Mouse (Mus musculus) forebrain, embryonic 14.5 days (tissue): ENCODE data around the gene Ifitm3. TPM values are rescaled to one million over a fixed set of nuclear protein-coding genes. Genes with fewer than 3 reads are reported as not detected.
"Not testable (repeated sequence)": the region's sequence is repeated elsewhere in the genome, so short reads cannot be mapped to it uniquely, and the experiment has no call there.

Source experiments
- ATAC-seq: fragments of 200-750 bp; cut with Nextera tagmentation; 2 replicates; pipeline ENCODE4 v1.8.0; 2017; ENCODE audit warnings: mild to moderate bottlenecking, moderate library complexity
- DNase-seq: peaks from one replicate; pipeline ENCODE4 v3.0.0-alpha.2; 2015; ENCODE audit warnings: low spot score
- H3K27ac ChIP-seq: fragments of 300-500 bp; sonication (generic); 2 replicates; pipeline ENCODE4 v1.5.1; 2014; ENCODE audit warnings: low read depth, mild to moderate bottlenecking, control low read depth, low read length, moderate library complexity
- H3K27me3 ChIP-seq: fragments of 300-500 bp; sonication (generic); replicated peaks from 2 replicates; pipeline ENCODE4 v1.6.1; 2014; ENCODE audit warnings: low read length, control low read depth, mixed read lengths; ENCODE audit not compliant: control insufficient read depth, insufficient read depth
- H3K36me3 ChIP-seq: fragments of 300-500 bp; sonication (generic); 2 replicates; pipeline ENCODE4 v1.6.1; 2014; ENCODE audit warnings: low read length, control low read depth; ENCODE audit not compliant: control insufficient read depth, insufficient read depth
- H3K4me1 ChIP-seq: fragments of 300-500 bp; sonication (generic); 2 replicates; pipeline ENCODE4 v1.6.1; 2014; ENCODE audit warnings: antibody characterized with exemption, low read length, control low read depth; ENCODE audit not compliant: control insufficient read depth, insufficient read depth
- H3K4me2 ChIP-seq: fragments of 300-500 bp; sonication (generic); 2 replicates; pipeline ENCODE4 v1.6.1; 2014; ENCODE audit warnings: mild to moderate bottlenecking, control low read depth, low read length
- H3K4me3 ChIP-seq: fragments of 300-500 bp; sonication (generic); 2 replicates; pipeline ENCODE4 v1.5.1; 2014; ENCODE audit warnings: low read depth, low read length, control low read depth
- H3K9ac ChIP-seq: fragments of 300-500 bp; sonication (generic); 2 replicates; pipeline ENCODE4 v1.6.1; 2014; ENCODE audit warnings: mild to moderate bottlenecking, low read length, control low read depth, moderate library complexity
- H3K9me3 ChIP-seq: fragments of 300-500 bp; sonication (generic); replicated peaks from 2 replicates; pipeline ENCODE4 v1.6.1; 2016; ENCODE audit warnings: low read length, control low read depth, mixed read lengths; ENCODE audit not compliant: control insufficient read depth
- WGBS: fragments of 180-500 bp; shearing (Covaris S2); extraction: QIAGEN DNeasy Blood & Tissue Kit; methylation state at CpG from one replicate; pipeline ENCODE4 v1.1.7; 2014; 5-methylcytosine and 5-hydroxymethylcytosine counted together
- polyA plus RNA-seq: library from polyadenylated mRNA; unstranded; fragments of >200 nt; fragmentation: Nextera tagmentation; extraction: Ambion mirVana; gene quantifications from 2 replicates; pipeline ENCODE4 v1.2.1, GENCODE M21; 2014

Gene Ifitm3
- polyA plus RNA-seq, 1 experiment from 2014 or later, result 29.7 TPM

DNA sequence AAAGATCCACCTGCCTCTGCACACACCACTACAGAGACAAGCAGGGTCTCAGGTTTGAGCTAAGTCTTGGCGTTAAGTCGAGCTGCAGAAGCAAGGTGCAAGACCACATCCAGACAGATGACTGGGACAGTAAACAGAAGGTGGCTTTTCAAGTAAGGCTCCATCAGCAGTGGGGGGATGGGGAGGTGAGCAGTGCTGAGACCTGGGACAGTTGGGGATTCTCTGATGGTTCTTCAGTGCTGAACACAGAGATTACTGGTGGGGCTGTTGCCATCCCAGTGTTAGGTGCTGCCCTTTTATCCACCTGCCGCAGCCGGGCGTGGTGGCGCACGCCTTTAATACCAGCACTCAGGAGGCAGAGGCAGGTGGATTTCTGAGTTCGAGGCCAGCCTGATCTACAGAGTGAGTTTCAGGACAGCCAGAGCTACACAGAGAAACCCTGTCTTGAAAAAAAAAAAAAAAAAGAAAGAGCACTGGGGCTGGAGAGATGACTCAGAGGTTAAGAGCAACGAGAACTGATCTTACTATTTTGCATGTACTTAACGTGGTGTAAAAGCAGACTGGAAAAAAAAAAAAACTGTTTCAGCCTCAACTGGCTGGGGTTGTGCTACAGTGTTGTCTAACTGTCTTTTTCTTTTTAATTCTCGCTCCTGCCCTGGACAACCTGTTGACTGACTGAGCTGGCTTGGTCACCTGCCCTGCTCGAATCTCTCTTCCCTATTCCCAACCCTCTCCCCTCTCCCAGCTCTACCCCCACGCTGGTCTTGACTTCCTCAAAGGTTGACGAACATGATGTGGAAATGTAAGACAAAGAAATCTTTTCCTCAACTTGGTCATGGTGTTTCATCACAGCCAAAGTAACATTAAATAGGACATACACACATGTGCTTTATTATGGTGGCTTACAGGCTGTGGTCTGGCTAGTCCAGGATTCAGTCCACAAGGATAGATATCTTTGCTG is 11.2 kb upstream of the Ifitm3 start:
- Histone ChIP-seq H3K4me2 (no peak overlapping the region), H3K27me3 (no peaks in the 10 kb centered on the region), H3K27ac (no peak overlapping the region), H3K4me1 (peaks cover 3% of the 10 kb centered on the region; the same call in 1 of the 2 replicates), H3K9ac (no peak overlapping the region), H3K4me3 (no peak overlapping the region), H3K9me3 (no peaks in the 10 kb centered on the region), H3K36me3 (no peaks in the 10 kb centered on the region)
- ATAC-seq (no peak), DNase-seq (no peak)
- WGBS, result 86% methylated on average over 14 of the region's 14 CpGs

DNA sequence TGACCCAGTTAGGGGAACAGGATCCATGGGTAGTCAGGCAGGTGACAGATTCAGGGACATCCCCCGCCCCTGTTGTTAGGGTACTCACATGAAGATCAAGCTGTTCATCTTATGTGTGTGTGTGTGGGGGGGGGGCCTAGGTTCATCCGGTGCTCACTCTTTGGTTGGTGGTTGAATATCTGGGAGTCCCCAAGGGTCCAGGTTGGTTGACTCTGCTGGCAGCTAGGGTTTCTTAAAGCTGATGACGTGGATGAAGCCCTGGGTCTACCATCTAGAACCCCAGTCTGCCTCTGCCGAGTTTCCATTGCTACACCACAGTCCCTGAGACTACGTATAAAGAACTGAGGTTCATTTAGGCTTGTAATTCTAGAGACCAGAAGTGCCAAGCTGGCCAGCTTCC is 8.5 kb upstream of the Ifitm3 start:
- Histone ChIP-seq H3K36me3 (no peaks in the 10 kb centered on the region), H3K4me2 (no peak overlapping the region), H3K4me1 (no peaks in the 10 kb centered on the region), H3K9me3 (no peaks in the 10 kb centered on the region), H3K27me3 (no peaks in the 10 kb centered on the region), H3K27ac (no peak overlapping the region), H3K9ac (no peak overlapping the region), H3K4me3 (no peak overlapping the region)
- DNase-seq (no peak), ATAC-seq (no peak)
- 93% methylated on average over 5 of the region's 5 CpGs for WGBS

DNA sequence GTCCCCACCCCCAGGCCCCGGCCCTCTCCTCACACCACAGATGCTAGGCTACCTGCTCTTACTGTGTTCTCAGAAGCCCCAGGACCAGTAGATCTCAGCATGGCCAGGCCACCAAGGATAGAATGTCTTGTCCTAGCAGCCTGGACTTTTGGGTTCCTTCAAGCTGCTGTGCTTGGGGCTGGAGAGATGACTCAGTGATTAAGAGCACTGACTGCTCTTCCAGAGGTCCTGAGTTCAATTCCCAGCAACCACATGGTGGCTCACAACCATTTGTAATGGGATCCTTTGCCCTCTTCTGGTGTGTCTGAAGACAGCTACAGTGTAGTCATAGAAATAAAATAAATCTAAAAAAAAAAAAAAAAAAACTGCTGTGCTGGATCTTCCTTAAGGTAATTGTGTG is 7.3 kb upstream of the Ifitm3 start, which contains the start of gene Ifitm6:
Gene Ifitm6 (minus strand): TSS at position 101 of the 400 bp plus-strand sequence.
- H3K4me3 ChIP-seq, H3K4me2 ChIP-seq, ATAC-seq, H3K27ac ChIP-seq, H3K4me1 ChIP-seq, H3K27me3 ChIP-seq, H3K9me3 ChIP-seq, DNase-seq, H3K9ac ChIP-seq, H3K36me3 ChIP-seq: not testable (repeated sequence)
- 92% methylated on average over 1 of the region's 1 CpGs for WGBS

DNA sequence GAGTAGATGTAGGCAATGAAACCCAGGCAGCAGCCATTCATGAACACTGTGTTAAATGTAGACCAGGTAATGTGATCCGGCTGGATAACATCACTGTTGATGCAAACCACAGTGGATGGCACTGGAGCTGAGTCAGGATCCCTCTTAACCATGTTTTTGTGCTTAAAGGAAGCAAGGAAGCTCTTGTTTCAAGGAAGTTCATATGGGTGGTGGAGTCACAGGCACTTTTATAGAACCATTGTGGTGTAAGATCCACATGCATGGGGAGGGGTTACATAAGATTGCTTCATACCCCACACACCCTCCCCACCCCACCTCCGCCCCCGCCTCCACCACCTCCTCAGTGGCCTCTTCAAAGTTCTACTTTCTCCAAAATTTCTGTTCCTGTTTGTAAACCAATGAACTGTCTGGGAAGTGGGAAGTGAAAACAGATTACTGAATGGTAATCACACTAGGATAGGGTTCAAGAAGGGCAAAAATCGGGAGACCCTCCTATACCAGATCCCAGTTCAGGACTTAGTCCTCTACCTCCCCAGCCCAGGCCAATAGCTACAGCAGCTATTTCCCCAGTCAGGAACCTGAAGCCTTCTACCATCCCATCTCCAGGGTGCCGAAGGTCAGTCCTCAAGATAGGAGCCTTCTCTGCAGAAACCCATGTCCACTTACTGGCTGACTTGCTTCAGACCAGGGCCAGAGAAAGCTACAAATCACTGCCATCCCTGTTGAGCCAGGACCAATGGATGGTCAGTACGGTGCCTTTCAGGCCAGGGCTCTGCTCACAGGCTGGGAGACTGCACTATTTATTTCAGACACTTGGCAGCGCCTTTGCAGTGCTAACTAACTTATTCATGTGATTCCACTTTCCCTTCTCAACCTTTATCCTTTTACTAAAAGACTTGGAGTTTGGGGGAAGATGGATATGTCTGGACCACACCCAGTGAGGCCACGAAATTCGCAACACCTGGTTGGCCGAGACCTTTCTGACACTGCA is 6.4 kb upstream of the Ifitm3 start:
- Histone ChIP-seq H3K27ac (no peak overlapping the region), H3K4me3 (no peak overlapping the region), H3K9me3 (no peaks in the 10 kb centered on the region), H3K27me3 (no peaks in the 10 kb centered on the region), H3K4me2 (no peak overlapping the region), H3K4me1 (no peaks in the 10 kb centered on the region), H3K36me3 (no peaks in the 10 kb centered on the region), H3K9ac (no peak overlapping the region)
- ATAC-seq (no peak), DNase-seq (no peak)
- 91% methylated on average over 10 of the region's 10 CpGs for WGBS

DNA sequence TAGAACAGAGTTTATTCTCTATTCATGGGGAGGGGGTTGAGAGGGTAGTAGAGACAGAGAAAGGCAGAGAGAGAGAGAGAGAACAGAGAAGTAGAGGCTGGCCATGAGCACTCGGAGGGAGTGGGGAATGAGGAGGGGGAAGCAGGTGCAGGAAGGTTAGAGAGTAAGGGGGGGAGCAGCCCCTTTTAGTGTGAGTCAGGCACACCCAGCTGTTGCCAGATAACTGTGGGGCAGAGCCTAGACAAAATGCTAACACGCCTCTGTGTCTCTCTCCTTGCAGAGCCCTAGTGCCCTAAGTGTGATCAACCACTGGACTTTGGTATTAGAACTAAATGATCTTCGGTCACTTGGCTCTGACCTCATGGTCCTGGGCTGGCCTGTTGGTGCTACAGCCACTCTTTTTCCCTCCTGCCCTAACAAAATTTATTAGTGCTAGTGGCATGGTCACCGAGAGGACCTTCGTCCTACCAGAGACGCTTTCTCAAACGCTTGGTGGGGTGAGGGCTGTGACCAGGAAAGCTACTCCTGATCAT is 734 bp upstream of the Ifitm3 start:
- ATAC-seq, result no peak
- no peak overlapping the region for H3K4me2 ChIP-seq
- H3K4me3 ChIP-seq, result no peak overlapping the region
- H3K4me1 ChIP-seq, result no peaks in the 10 kb centered on the region
- WGBS, result 86% methylated on average over 7 of the region's 7 CpGs
- no peak overlapping the region for H3K9ac ChIP-seq
- H3K27me3 ChIP-seq, result no peaks in the 10 kb centered on the region
- H3K27ac ChIP-seq, result no peak overlapping the region
- H3K36me3 ChIP-seq, result no peaks in the 10 kb centered on the region
- no peak for DNase-seq
- no peaks in the 10 kb centered on the region for H3K9me3 ChIP-seq

DNA sequence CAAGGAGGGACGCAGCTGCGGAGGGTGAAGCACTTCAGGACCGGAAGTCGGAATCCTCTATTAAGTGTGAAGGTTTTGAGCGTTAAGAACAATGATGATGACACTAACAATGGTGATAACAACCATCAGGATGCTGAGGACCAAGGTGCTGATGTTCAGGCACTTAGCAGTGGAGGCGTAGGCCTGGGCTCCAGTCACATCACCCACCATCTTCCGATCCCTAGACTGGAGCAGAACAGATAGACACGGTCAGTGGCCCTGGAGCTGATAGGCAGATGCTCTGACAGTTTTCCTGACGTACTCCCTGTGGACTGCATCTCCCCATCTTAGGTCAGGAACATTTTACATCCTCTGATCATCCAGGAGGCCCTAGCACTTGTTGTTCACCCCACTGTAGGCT is 905 bp downstream of the Ifitm3 start:
- WGBS, result 88% methylated on average over 9 of the region's 9 CpGs

DNA sequence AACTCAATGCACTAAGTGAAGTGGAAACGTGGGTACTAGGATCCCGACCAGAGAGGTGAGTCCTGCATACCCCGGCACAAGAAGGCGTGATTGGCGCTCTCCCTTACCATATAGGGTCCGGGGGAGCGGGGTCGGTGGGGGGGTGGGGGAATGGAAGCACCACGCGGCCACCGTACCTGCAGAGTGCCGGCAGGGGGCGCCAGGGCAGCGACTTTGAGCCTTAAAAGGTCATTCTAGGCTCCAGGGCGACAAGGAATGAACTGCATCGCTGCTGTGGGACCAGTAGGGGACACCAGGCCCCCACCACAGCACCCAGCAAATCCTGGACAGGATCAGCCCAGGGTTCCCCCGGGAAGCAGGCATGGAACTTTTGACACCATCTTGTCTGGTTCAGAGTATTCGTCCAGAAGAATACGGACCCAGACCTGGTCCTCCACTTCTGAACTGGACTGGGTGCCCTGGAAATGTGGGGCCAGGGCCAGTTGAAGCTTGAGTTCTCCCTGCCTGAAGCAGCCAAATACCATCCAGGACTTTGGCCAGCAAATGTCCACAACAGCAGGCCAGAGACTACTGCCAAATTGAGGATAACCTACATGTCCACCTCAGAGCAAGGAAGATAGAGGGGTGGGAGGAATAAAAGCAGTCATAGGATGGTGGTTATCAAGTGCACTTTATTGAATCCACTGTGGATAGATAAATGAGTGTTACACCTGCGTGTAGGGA is 1.5 kb downstream of the Ifitm3 start:
- DNase-seq, result peak; percentile 63
- 8% methylated on average over 20 of the region's 20 CpGs for WGBS
- Histone ChIP-seq H3K9ac (no peak overlapping the region), H3K27me3 (no peaks in the 10 kb centered on the region), H3K4me1 (no peaks in the 10 kb centered on the region), H3K36me3 (no peaks in the 10 kb centered on the region), H3K4me3 (no peak overlapping the region), H3K9me3 (no peaks in the 10 kb centered on the region), H3K27ac (no peak overlapping the region), H3K4me2 (no peak overlapping the region)
- ATAC-seq, result peak; percentile 77

More for the DNA sequence above, 905 bp downstream of the Ifitm3 start:
- ATAC-seq (no peak), DNase-seq (no peak)
- Histone ChIP-seq H3K9me3 (no peaks in the 10 kb centered on the region), H3K36me3 (no peaks in the 10 kb centered on the region), H3K4me3 (no peak overlapping the region), H3K9ac (no peak overlapping the region), H3K4me2 (no peak overlapping the region), H3K4me1 (no peaks in the 10 kb centered on the region), H3K27ac (no peak overlapping the region), H3K27me3 (no peaks in the 10 kb centered on the region)

DNA sequence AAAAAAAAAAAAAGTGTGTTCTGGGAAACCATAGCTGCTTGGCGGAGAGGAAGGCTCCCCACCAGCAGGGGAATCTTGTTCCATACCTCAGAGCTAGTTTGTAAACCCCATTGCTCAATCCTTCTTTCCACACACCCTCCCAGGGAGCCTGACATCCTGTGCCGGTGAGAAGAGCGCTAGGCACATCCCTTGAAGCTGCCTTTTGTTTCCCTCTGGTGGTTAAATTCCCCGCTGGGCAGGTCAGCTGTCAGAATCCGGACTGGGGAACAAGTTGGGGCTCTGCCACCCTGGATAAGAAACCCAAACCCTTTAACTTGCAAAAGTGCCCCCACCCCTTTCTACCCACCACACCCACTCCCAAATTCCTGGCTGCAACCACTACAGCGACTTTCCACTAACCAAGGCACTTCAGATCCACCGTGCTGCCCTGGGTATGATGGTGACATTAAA is 2.2 kb downstream of the Ifitm3 start:
- Histone ChIP-seq H3K4me2 (no peak overlapping the region), H3K4me1 (no peaks in the 10 kb centered on the region), H3K36me3 (no peaks in the 10 kb centered on the region), H3K27ac (no peak overlapping the region), H3K9ac (no peak overlapping the region), H3K9me3 (no peaks in the 10 kb centered on the region), H3K4me3 (no peak overlapping the region), H3K27me3 (no peaks in the 10 kb centered on the region)
- no peak for DNase-seq
- no peak for ATAC-seq
- WGBS, result 15% methylated on average over 7 of the region's 7 CpGs
